Mouse (Mus musculus): ENCODE data around the gene Rbbp8nl. TPM values are rescaled to one million over a fixed set of nuclear protein-coding genes. Genes with fewer than 3 reads are reported as not detected.

The Rbbp8nl gene
- polyA plus RNA-seq, 1 experiment: not detected

DNA sequence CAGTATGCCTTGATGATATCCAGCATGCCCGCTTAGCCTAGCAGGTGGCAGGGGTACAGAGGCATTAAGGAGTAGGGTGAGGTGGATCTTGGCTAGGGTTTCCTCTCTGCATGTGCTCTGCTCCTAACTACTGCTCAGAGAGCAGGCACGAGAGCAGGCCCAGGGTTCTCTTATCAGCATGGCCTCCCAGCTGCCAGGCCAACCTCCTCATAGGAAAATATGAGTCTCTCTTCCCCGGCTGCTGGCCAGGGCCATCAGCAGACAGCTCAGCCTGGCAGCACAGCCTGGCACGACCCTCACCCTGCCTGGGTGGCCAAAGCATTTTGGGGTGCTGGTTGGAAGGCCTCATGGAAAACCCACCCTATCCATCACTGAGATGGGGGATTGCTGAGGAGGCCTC is 21.5 kb upstream of the Rbbp8nl start:
- 74% methylated on average over 4 of the region's 4 CpGs for WGBS
- Histone ChIP-seq H3K27ac (ENCODE audit: control insufficient read depth, insufficient read depth, low read depth, low read length, poor library complexity) (no peak overlapping the region), H3K4me3 (replicated peaks; ENCODE audit: control insufficient read depth, low read depth, low read length) (no peak overlapping the region), H3K4me1 (ENCODE audit: control insufficient read depth, insufficient read depth, low read length) (no peaks in the 10 kb centered on the region)
- TF ChIP-seq CTCF (IDR thresholded peaks at IDR 0.05; ENCODE audit: control insufficient read depth, insufficient read depth, low read length) (no peak), POLR2A (IDR thresholded peaks at IDR 0.05; ENCODE audit: borderline replicate concordance, control insufficient read depth, low read depth, low read length) (no peak)

DNA sequence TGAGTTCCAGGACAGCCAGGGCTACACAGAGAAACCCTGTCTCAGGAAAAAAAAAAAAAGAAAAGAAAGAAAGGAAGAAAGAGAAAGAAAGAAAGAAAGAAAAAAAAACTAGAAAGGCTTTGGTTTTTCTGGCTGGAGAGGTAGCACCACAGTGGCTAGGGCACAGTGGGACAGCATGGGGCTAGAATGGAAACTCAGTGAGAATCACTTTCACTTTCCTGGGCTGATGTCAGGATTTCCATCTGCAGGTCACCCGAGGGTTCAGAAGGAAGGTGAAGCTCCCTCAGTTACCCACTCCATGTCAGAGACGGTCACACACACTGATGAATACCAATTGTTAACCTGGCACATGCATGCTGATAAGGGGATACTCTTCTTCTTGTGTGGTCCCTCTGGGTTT is 18.0 kb upstream of the Rbbp8nl start:
- Histone ChIP-seq H3K27ac (ENCODE audit: control insufficient read depth, insufficient read depth, low read depth, low read length, poor library complexity) (no peak overlapping the region), H3K4me1 (ENCODE audit: control insufficient read depth, insufficient read depth, low read length) (no peaks in the 10 kb centered on the region), H3K4me3 (replicated peaks; ENCODE audit: control insufficient read depth, low read depth, low read length) (no peak overlapping the region)
- WGBS: 30% methylated on average over 2 of the region's 2 CpGs
- TF ChIP-seq POLR2A (IDR thresholded peaks at IDR 0.05; ENCODE audit: borderline replicate concordance, control insufficient read depth, low read depth, low read length) (no peak), CTCF (IDR thresholded peaks at IDR 0.05; ENCODE audit: control insufficient read depth, insufficient read depth, low read length) (no peak)

DNA sequence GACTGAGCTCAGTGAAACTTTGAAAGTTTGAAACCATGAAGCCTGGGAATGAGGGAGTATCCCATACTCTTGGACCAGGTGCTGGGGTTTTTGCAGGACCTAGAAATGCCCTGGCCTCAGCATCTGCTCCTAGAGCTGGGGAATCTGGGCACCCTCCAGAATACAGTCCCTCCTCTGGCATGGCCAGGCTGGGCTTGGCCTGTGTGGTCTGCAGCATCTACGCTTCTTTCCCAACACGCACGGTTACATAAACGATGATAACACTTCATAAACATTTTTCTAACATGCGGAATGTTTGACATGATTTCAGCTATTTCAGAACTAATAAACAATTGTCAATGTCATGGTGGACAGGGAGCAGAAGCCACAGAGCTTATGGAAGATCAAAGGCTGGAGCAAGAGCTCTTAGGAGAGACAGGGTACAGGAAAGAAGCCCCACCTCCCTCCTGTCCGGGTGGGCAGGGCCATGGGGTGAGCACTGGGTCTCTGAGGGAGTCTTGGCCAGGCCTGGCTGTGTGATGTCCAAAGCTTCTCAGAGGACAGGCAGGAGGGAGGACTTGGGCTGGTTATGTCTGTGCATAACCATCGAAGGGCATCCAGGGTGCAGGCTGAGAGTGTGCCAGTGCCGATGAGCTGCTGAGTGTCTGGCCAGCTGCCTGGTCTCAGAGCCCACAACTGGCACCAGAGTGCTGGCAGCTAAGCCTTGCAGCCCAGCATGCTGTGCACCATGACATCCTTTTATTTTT is 16.9 kb upstream of the Rbbp8nl start:
- Histone ChIP-seq H3K4me1 (ENCODE audit: control insufficient read depth, insufficient read depth, low read length) (no peaks in the 10 kb centered on the region), H3K4me3 (replicated peaks; ENCODE audit: control insufficient read depth, low read depth, low read length) (no peak overlapping the region), H3K27ac (ENCODE audit: control insufficient read depth, insufficient read depth, low read depth, low read length, poor library complexity) (peak overlapping the region; percentile 15; the same call in 1 of the 2 replicates)
- TF ChIP-seq POLR2A (IDR thresholded peaks at IDR 0.05; ENCODE audit: borderline replicate concordance, control insufficient read depth, low read depth, low read length): no peak
- no peak for TF ChIP-seq CTCF (IDR thresholded peaks at IDR 0.05; ENCODE audit: control insufficient read depth, insufficient read depth, low read length)
- 82% methylated on average over 8 of the region's 8 CpGs for WGBS

GRCm38 (mm10) chr2:180306009-180306408 is 16.3 kb upstream of the Rbbp8nl start:
- WGBS: 65% methylated on average over 2 of the region's 2 CpGs
- no peak for TF ChIP-seq CTCF (IDR thresholded peaks at IDR 0.05; ENCODE audit: control insufficient read depth, insufficient read depth, low read length)
- TF ChIP-seq POLR2A (IDR thresholded peaks at IDR 0.05; ENCODE audit: borderline replicate concordance, control insufficient read depth, low read depth, low read length): no peak
- Histone ChIP-seq H3K4me3 (replicated peaks; ENCODE audit: control insufficient read depth, low read depth, low read length) (no peak overlapping the region), H3K27ac (ENCODE audit: control insufficient read depth, insufficient read depth, low read depth, low read length, poor library complexity) (no peak overlapping the region), H3K4me1 (ENCODE audit: control insufficient read depth, insufficient read depth, low read length) (no peaks in the 10 kb centered on the region)

- WGBS: 71% methylated on average over 3 of the region's 3 CpGs
- no peak for TF ChIP-seq CTCF (IDR thresholded peaks at IDR 0.05; ENCODE audit: control insufficient read depth, insufficient read depth, low read length)
- no peak for TF ChIP-seq POLR2A (IDR thresholded peaks at IDR 0.05; ENCODE audit: borderline replicate concordance, control insufficient read depth, low read depth, low read length)
Measured at GRCm38 (mm10) chr2:180305490-180305889, 15.8 kb upstream of the Rbbp8nl start.

GRCm38 (mm10) chr2:180304554-180304953 is 14.9 kb upstream of the Rbbp8nl start:
- H3K4me1 ChIP-seq (ENCODE audit: control insufficient read depth, insufficient read depth, low read length): no peaks in the 10 kb centered on the region
- 54% methylated on average over 4 of the region's 4 CpGs for WGBS
- TF ChIP-seq POLR2A (IDR thresholded peaks at IDR 0.05; ENCODE audit: borderline replicate concordance, control insufficient read depth, low read depth, low read length) (no peak), CTCF (IDR thresholded peaks at IDR 0.05; ENCODE audit: control insufficient read depth, insufficient read depth, low read length) (no peak)
- H3K27ac ChIP-seq (ENCODE audit: control insufficient read depth, insufficient read depth, low read depth, low read length, poor library complexity): no peak overlapping the region
- H3K4me3 ChIP-seq (replicated peaks; ENCODE audit: control insufficient read depth, low read depth, low read length): no peak overlapping the region

More at GRCm38 (mm10) chr2:180305490-180305889, 15.8 kb upstream of the Rbbp8nl start:
- H3K27ac ChIP-seq (ENCODE audit: control insufficient read depth, insufficient read depth, low read depth, low read length, poor library complexity): no peak overlapping the region
- no peaks in the 10 kb centered on the region for H3K4me1 ChIP-seq (ENCODE audit: control insufficient read depth, insufficient read depth, low read length)
- no peak overlapping the region for H3K4me3 ChIP-seq (replicated peaks; ENCODE audit: control insufficient read depth, low read depth, low read length)

DNA sequence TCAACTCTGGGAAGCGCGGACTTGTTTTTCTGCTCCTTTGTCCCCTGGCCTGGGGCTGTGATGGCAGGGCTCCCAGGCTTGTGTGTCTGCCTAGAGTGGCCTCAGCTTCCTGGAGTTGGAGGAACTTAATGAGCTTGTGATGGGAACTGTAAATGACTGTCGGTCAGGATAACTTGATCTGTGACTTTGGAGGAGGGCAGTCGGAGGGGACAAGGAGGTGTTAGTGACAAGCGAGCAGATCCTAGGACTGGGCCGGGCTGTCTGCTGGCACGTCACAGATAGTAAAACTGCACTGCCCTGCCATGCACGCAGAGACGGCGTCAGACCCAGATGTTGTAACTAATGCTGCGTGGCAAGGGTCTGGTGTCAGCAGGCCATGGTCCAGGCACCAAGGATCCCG is 13.8 kb upstream of the Rbbp8nl start:
- no peak for TF ChIP-seq CTCF (IDR thresholded peaks at IDR 0.05; ENCODE audit: control insufficient read depth, insufficient read depth, low read length)
- no peak for TF ChIP-seq POLR2A (IDR thresholded peaks at IDR 0.05; ENCODE audit: borderline replicate concordance, control insufficient read depth, low read depth, low read length)
- no peaks in the 10 kb centered on the region for H3K4me1 ChIP-seq (ENCODE audit: control insufficient read depth, insufficient read depth, low read length)
- WGBS: 87% methylated on average over 12 of the region's 12 CpGs
- no peak overlapping the region for H3K27ac ChIP-seq (ENCODE audit: control insufficient read depth, insufficient read depth, low read depth, low read length, poor library complexity)
- H3K4me3 ChIP-seq (replicated peaks; ENCODE audit: control insufficient read depth, low read depth, low read length): no peak overlapping the region

- no peaks in the 10 kb centered on the region for H3K4me1 ChIP-seq (ENCODE audit: control insufficient read depth, insufficient read depth, low read length)
- H3K27ac ChIP-seq (ENCODE audit: control insufficient read depth, insufficient read depth, low read depth, low read length, poor library complexity): no peak overlapping the region
- no peak overlapping the region for H3K4me3 ChIP-seq (replicated peaks; ENCODE audit: control insufficient read depth, low read depth, low read length)
- WGBS: 74% methylated on average over 4 of the region's 4 CpGs
- TF ChIP-seq POLR2A (IDR thresholded peaks at IDR 0.05; ENCODE audit: borderline replicate concordance, control insufficient read depth, low read depth, low read length): no peak
- no peak for TF ChIP-seq CTCF (IDR thresholded peaks at IDR 0.05; ENCODE audit: control insufficient read depth, insufficient read depth, low read length)
Measured at GRCm38 (mm10) chr2:180302201-180302600, 12.5 kb upstream of the Rbbp8nl start.

All from bone marrow, adult 2 months (tissue).